Mouse (Mus musculus) heart, embryonic 16.5 days (tissue): ENCODE data around the gene Gxylt1. TPM values are rescaled to one million over a fixed set of nuclear protein-coding genes. Genes with fewer than 3 reads are reported as not detected.

Experiments
- ATAC-seq: fragments of 200-750 bp; cut with Nextera tagmentation; replicated peaks from 2 replicates; pipeline ENCODE4 v1.8.0; 2017; ENCODE audit warnings: moderate number of reproducible peaks; ENCODE audit not compliant: insufficient read depth, low FRiP score; ENCODE audit errors: extremely low read depth
- H3K27ac ChIP-seq: fragments of 300-500 bp; sonication (generic); 2 replicates; pipeline ENCODE4 v1.5.1; 2014; ENCODE audit warnings: mild to moderate bottlenecking, low read length, control low read depth, moderate library complexity
- H3K27me3 ChIP-seq: fragments of 300-500 bp; sonication (generic); 2 replicates; pipeline ENCODE4 v1.6.1; 2014; ENCODE audit warnings: low read length, mixed read lengths; ENCODE audit not compliant: control insufficient read depth, insufficient read depth
- H3K36me3 ChIP-seq: fragments of 300-500 bp; sonication (generic); 2 replicates; pipeline ENCODE4 v1.6.1; 2014; ENCODE audit not compliant: control insufficient read depth, insufficient read depth
- H3K4me1 ChIP-seq: fragments of 300-500 bp; sonication (generic); 2 replicates; pipeline ENCODE4 v1.6.1; 2014; ENCODE audit warnings: low read length, mixed read lengths; ENCODE audit not compliant: control insufficient read depth, insufficient read depth
- H3K4me2 ChIP-seq: fragments of 300-500 bp; sonication (generic); 2 replicates; pipeline ENCODE4 v1.6.1; 2014; ENCODE audit warnings: low read depth, mild to moderate bottlenecking, control low read depth, low read length
- H3K4me3 ChIP-seq: fragments of 300-500 bp; sonication (generic); 2 replicates; pipeline ENCODE4 v1.5.1; 2014; ENCODE audit warnings: mild to moderate bottlenecking, control low read depth, low read length
- H3K9ac ChIP-seq: fragments of 300-500 bp; sonication (generic); 2 replicates; pipeline ENCODE4 v1.6.1; 2014; ENCODE audit warnings: low read length, control low read depth
- H3K9me3 ChIP-seq: fragments of 300-500 bp; sonication (generic); replicated peaks from 2 replicates; pipeline ENCODE4 v1.6.1; 2016; ENCODE audit warnings: low read length; ENCODE audit not compliant: control insufficient read depth
- WGBS: fragments of 180-500 bp; shearing (Covaris S2); extraction: QIAGEN DNeasy Blood & Tissue Kit; methylation state at CpG from one replicate; pipeline ENCODE4 v1.1.7; 2014; 5-methylcytosine and 5-hydroxymethylcytosine counted together
- polyA plus RNA-seq: library from polyadenylated mRNA; unstranded; fragments of >200 nt; fragmentation: Nextera tagmentation; extraction: Ambion mirVana; gene quantifications from 2 replicates; pipeline ENCODE4 v1.2.1, GENCODE M21; 2015

Gene Gxylt1
- polyA plus RNA-seq, 1 experiment from 2014 or later = 6.5 TPM

GRCm38 (mm10) chr15:93212617-93213016 is 62.4 kb downstream of the Gxylt1 start:
- WGBS = 79% methylated on average over 9 of the region's 9 CpGs
- Histone ChIP-seq H3K4me1 (no peaks in the 10 kb centered on the region), H3K27ac (no peak overlapping the region)

DNA sequence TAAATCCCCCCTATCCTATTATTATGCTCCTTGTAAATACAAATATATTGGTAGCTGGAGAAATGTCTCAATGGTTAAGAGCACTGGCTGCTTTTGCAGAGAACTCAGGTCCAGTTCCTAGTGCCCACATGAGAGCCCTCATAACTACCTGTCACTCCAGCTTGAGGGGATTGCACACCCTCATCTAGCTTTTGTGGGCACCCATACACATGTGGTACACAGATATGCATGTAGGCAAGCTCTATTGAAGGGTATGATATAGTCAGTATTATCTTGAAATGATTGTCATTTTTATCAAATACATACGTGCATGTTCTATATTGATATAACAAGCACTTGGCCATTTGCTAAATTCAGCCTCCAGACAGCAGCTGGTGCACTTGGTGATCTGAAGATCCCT is 70.1 kb downstream of the Gxylt1 start:
- H3K4me2 ChIP-seq = no peak overlapping the region
- no peak overlapping the region for H3K4me3 ChIP-seq
- WGBS = 34% methylated on average over 1 of the region's 1 CpGs
- H3K4me1 ChIP-seq = no peaks in the 10 kb centered on the region
- no peaks in the 10 kb centered on the region for H3K36me3 ChIP-seq
- no peaks in the 10 kb centered on the region for H3K9me3 ChIP-seq
- no peak for ATAC-seq
- no peak overlapping the region for H3K9ac ChIP-seq
- H3K27ac ChIP-seq = no peak overlapping the region
- H3K27me3 ChIP-seq = no peaks in the 10 kb centered on the region

More at GRCm38 (mm10) chr15:93212617-93213016, 62.4 kb downstream of the Gxylt1 start:
- H3K9ac ChIP-seq = no peak overlapping the region
- no peak overlapping the region for H3K4me2 ChIP-seq
- ATAC-seq = no peak; the same call in 1 of the 2 replicates
- H3K4me3 ChIP-seq = no peak overlapping the region
- no peaks in the 10 kb centered on the region for H3K9me3 ChIP-seq
- H3K36me3 ChIP-seq = no peaks in the 10 kb centered on the region
- no peaks in the 10 kb centered on the region for H3K27me3 ChIP-seq

GRCm38 (mm10) chr15:93201956-93202355 is 73.0 kb downstream of the Gxylt1 start:
- no peaks in the 10 kb centered on the region for H3K4me1 ChIP-seq
- no peak for ATAC-seq
- H3K36me3 ChIP-seq = no peaks in the 10 kb centered on the region
- no peak overlapping the region for H3K9ac ChIP-seq
- H3K4me3 ChIP-seq = no peak overlapping the region
- H3K9me3 ChIP-seq = no peaks in the 10 kb centered on the region
- H3K27me3 ChIP-seq = no peaks in the 10 kb centered on the region
- H3K4me2 ChIP-seq = no peak overlapping the region
- H3K27ac ChIP-seq = no peak overlapping the region
- 65% methylated on average over 5 of the region's 5 CpGs for WGBS

- no peak overlapping the region for H3K4me3 ChIP-seq
- no peak overlapping the region for H3K4me2 ChIP-seq
- no peaks in the 10 kb centered on the region for H3K36me3 ChIP-seq
- no peaks in the 10 kb centered on the region for H3K4me1 ChIP-seq
- H3K9me3 ChIP-seq = peaks cover 2% of the 10 kb centered on the region; the same call in 1 of the 2 replicates
- no peaks in the 10 kb centered on the region for H3K27me3 ChIP-seq
- no peak overlapping the region for H3K9ac ChIP-seq
- ATAC-seq = no peak
- no peak overlapping the region for H3K27ac ChIP-seq
- WGBS = 57% methylated on average over 12 of the region's 12 CpGs
These were observed 83.4 kb downstream of the Gxylt1 start for GRCm38 (mm10) chr15:93191387-93192145.

Other genes with a start within 250 kb of the Gxylt1 start
- gene Yaf2, start 61.8 kb upstream of the Gxylt1 start, polyA plus RNA-seq = 58.7 and 70.2 TPM in 2 replicates
- 101 and 114 TPM in 2 replicates for gene Zcrb1, start 123.2 kb upstream of the Gxylt1 start, polyA plus RNA-seq
- gene Pphln1, start 123.2 kb upstream of the Gxylt1 start, polyA plus RNA-seq = 34.6 and 37.0 TPM in 2 replicates